Mouse (Mus musculus) kidney, adult 10 weeks (tissue): Measurements from ENCODE around the gene Liph. TPM values are rescaled to one million over a fixed set of nuclear protein-coding genes. Genes with fewer than 3 reads are reported as not detected.

Experiments
- polyA plus RNA-seq: library from polyadenylated mRNA; stranded (reverse); fragments of 350-450 nt; fragmentation: Illumina TruSeq; extraction: RNeasy Lipid Tissue Mini Kit (QIAGEN cat#74804); gene quantifications from one replicate; pipeline ENCODE4 v1.2.3, GENCODE M21; 2014; ENCODE audit warnings: low read depth, low replicate concordance

Gene Liph
- 0.61 TPM for polyA plus RNA-seq

DNA sequence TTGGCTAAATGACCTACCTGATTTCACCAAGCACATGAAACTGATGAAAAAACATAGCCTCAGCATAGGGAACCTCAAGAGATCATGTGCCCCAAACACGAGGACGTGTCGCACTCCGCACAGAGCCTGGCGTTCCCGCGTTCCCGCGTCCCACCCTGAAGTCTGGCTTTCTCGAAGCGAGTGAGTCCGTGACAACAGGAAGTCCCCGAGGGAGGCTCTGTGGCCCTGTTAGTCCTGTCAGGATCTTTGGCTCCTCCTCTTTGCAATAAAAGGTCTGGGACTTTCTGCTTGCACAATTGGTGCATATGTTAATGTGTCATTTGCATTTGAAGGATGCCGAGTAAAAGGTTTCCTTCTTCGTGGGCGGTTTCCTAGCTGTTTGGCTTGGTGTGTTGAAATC is at the start of gene Liph:
Gene Liph, minus strand, starts transcription at position 360 of the 400 bp plus-strand sequence.

DNA sequence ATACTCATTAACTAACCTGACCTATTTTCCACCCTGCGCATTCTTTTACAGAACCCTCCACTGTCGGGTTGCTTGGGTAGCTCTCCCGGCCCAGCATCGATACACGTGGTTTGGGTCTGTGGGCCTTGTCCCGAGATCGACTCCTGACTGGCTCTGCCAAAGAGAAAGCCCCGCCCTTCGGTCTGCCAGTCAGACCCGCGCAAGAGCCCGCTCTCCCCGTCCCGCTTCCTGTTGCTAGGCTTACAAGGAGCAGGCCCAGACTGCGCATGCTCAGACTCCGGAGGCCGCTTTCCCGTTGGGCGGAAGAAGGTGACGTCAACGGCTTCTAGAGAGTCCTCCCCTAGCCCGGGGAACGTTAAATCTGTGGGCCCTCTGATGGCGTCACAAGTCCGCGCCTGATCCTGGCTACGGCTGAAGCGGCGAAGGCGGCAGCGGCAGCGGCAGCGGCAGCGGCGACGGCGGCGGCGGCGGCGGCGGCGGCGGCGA is 13.7 kb upstream of the Liph start, which contains the start of gene Senp2:
Gene Senp2, plus strand, starts transcription at position 386 of the 486 bp plus-strand sequence.

DNA sequence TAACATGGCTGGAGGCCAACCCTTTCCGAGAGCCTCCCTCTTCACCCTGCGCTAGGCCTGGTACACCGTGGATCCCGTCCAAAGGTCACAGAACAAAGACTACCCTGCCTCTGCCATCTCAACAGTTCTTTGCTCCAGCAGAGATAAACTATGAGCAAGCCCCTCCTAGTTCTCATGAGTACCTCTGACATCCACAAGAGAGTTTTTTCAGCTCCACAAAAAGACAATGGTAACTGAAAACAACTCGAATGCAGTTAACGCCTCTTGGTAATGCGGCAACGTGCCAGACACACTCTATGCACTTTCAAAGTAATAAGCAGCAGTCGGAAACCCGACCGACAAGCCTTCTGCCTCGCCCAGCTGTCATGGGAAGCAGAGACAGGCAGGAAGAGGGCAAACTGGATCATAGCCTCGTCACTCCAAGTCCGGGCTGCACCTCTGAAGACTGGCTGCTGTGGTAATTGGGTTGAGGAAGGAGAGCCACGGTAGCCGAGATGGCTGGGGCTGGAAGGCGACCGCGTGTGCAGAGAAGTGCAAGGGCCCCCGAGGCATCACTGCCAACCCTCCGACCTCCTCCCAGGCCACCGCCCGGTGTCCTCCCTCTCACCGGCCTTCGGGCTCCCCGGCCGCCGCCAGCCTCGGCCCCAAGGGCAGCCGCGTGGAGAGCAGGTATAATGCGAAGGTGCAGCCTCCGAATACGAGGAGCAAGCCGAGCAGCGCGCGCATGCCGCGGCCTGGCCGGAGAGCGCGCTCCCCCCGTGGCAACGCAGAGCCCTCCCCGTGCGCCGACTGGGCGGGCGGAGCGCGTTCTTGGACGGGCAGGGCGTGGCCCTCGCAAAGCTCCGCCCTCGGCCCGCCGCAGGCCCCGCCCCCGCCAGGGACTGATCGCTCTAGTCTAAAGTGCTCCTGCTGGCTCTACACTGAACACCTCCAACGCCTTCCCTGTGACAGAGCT is 48.4 kb downstream of the Liph start, which contains the start of gene Tmem41a:
Gene Tmem41a, minus strand, starts transcription at position 792 of the 955 bp plus-strand sequence.

Other genes with a start within 250 kb of the Liph start
- gene Ehhadh, start 207.9 kb downstream of the Liph start, polyA plus RNA-seq, result 666 TPM
- gene Map3k13, start 201.3 kb downstream of the Liph start, polyA plus RNA-seq, result 7.1 TPM
- 6.4 TPM for gene Tmem41a, start 48.1 kb downstream of the Liph start, polyA plus RNA-seq
- 43.7 TPM for gene Senp2, start 13.8 kb upstream of the Liph start, polyA plus RNA-seq
- gene Igf2bp2, start 167.6 kb upstream of the Liph start, polyA plus RNA-seq, result 4.1 TPM